Mouse (Mus musculus) midbrain, embryonic 13.5 days (tissue): Measurements from ENCODE around the gene Inhbe. TPM values are rescaled to one million over a fixed set of nuclear protein-coding genes. Genes with fewer than 3 reads are reported as not detected.

Source experiments
- ATAC-seq: fragments of 200-750 bp; cut with Nextera tagmentation; 2 replicates; pipeline ENCODE4 v1.8.0; 2017; ENCODE audit warnings: mild to moderate bottlenecking, moderate TSS enrichment, moderate library complexity
- H3K27ac ChIP-seq: fragments of 300-500 bp; sonication (generic); 2 replicates; pipeline ENCODE4 v1.5.1; 2015; ENCODE audit warnings: inconsistent platforms, mild to moderate bottlenecking, moderate library complexity
- H3K27me3 ChIP-seq: fragments of 300-500 bp; sonication (generic); 2 replicates; pipeline ENCODE4 v1.6.1; 2015; ENCODE audit warnings: mild to moderate bottlenecking, inconsistent platforms
- H3K36me3 ChIP-seq: fragments of 300-500 bp; sonication (generic); 2 replicates; pipeline ENCODE4 v1.6.1; 2015; ENCODE audit warnings: mild to moderate bottlenecking, inconsistent platforms
- H3K4me1 ChIP-seq: fragments of 300-500 bp; sonication (generic); replicated peaks from 2 replicates; pipeline ENCODE4 v1.6.1; 2015; ENCODE audit warnings: inconsistent platforms
- H3K4me2 ChIP-seq: fragments of 300-500 bp; sonication (generic); replicated peaks from 2 replicates; pipeline ENCODE4 v1.6.1; 2015; ENCODE audit warnings: moderate library complexity, mild to moderate bottlenecking, inconsistent platforms
- H3K4me3 ChIP-seq: fragments of 300-500 bp; sonication (generic); replicated peaks from 2 replicates; pipeline ENCODE4 v1.5.1; 2015; ENCODE audit warnings: mild to moderate bottlenecking, inconsistent platforms
- H3K9ac ChIP-seq: fragments of 300-500 bp; sonication (generic); replicated peaks from 2 replicates; pipeline ENCODE4 v1.6.1; 2015; ENCODE audit warnings: mild to moderate bottlenecking, inconsistent platforms
- H3K9me3 ChIP-seq: fragments of 300-500 bp; sonication (generic); 2 replicates; pipeline ENCODE4 v1.6.1; 2016; ENCODE audit warnings: mild to moderate bottlenecking, inconsistent platforms
- WGBS: fragments of 180-500 bp; shearing (Covaris S2); methylation state at CpG from one replicate; pipeline ENCODE4 v1.1.7; 2015; 5-methylcytosine and 5-hydroxymethylcytosine counted together
- polyA plus RNA-seq: library from polyadenylated mRNA; unstranded; fragments of >200 nt; fragmentation: Nextera tagmentation; extraction: Ambion mirVana; gene quantifications from 2 replicates; pipeline ENCODE4 v1.2.1, GENCODE M21; 2015

Inhbe gene
- 0.04 TPM in 1 of 2 replicates, not detected in the other for polyA plus RNA-seq

DNA sequence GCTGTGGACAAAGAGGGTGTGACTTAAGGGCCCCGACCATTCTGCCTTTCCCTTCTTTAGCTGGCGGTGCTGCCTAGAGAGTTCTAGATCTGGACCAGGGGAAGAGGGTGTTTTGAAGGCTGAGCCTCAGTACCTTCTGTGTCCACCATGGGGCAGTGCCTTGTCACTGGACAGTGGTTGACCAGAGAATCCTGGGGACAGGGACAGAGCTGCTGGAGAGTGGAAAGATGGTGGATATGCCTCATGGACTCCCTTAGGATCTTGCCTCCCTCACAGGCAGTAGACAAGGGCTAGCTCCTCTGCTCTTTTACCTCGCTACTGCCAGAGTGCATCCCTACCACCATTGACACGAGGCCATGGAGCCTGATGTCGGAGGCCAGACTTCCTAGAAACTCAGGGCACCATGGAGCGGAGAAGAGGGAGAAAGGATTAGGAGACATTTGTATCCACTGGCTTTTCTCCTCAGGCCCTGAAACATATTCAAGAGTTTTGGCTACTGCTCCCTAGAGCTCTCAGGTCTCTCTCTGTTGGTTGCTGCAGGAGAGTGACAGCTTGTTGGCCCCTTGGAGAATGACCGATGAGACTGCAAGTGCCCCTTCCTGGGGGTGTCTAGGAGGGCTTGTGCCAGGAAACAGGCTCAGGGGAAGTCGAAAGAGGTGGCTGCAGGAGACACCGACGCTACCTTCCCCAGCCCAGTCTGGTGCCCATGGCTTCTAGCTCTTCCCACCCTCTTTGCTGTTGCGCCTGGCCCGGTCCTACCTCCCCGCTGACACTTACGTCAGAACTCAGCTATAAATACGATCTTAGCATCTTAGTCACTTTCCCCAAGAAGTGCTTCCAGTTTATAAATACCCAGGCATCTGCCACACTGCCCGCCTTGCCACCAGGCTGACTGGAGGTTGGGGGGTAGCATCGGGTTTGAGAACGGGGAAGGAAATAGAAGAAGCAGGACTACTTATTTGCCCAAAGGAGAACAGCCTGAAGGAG, at the start of gene Inhbe:
TSS of gene Inhbe (minus strand) at position 503 of the 987 bp plus-strand sequence.
- Histone ChIP-seq H3K27me3 (peaks cover 8% of the 10 kb centered on the region), H3K36me3 (no peaks in the 10 kb centered on the region), H3K4me2 (no peak within 1 kb of the TSS), H3K27ac (no peak within 1 kb of the TSS), H3K9ac (no peak within 1 kb of the TSS), H3K4me3 (no peak within 1 kb of the TSS), H3K4me1 (peaks cover 7% of the 10 kb centered on the region), H3K9me3 (no peaks in the 10 kb centered on the region)
- no peak for ATAC-seq
- WGBS = 86% methylated on average over 18 of the region's 18 CpGs

- no peak overlapping the region for H3K4me3 ChIP-seq
- H3K4me1 ChIP-seq = no peaks in the 10 kb centered on the region
- H3K9ac ChIP-seq = no peak overlapping the region
- H3K27me3 ChIP-seq = no peaks in the 10 kb centered on the region
- peaks cover 12% of the 10 kb centered on the region for H3K36me3 ChIP-seq
- ATAC-seq = no peak
- no peaks in the 10 kb centered on the region for H3K9me3 ChIP-seq
- no peak overlapping the region for H3K4me2 ChIP-seq
- no peak overlapping the region for H3K27ac ChIP-seq
- WGBS = 85% methylated on average over 6 of the region's 6 CpGs
These were observed 37.6 kb upstream of the Inhbe start for GRCm38 (mm10) chr10:127391774-127392173.

GRCm38 (mm10) chr10:127381743-127382134, 27.5 kb upstream of the Inhbe start:
- Histone ChIP-seq H3K36me3 (0 out of 2 replicates have a peak, but pooled peaks cover 3% of the 10 kb centered on the region), H3K4me1 (peaks cover 28% of the 10 kb centered on the region), H3K4me3 (peak overlapping the region; percentile 72), H3K9me3 (no peaks in the 10 kb centered on the region), H3K27me3 (0 out of 2 replicates have a peak, but pooled peaks cover 3% of the 10 kb centered on the region), H3K4me2 (peak overlapping the region; percentile 68), H3K9ac (peak overlapping the region; percentile 82; the same call in 1 of the 2 replicates), H3K27ac (no peak overlapping the region; the same call in 1 of the 2 replicates)
- WGBS = 51% methylated on average over 2 of the region's 2 CpGs
- ATAC-seq = no peak

DNA sequence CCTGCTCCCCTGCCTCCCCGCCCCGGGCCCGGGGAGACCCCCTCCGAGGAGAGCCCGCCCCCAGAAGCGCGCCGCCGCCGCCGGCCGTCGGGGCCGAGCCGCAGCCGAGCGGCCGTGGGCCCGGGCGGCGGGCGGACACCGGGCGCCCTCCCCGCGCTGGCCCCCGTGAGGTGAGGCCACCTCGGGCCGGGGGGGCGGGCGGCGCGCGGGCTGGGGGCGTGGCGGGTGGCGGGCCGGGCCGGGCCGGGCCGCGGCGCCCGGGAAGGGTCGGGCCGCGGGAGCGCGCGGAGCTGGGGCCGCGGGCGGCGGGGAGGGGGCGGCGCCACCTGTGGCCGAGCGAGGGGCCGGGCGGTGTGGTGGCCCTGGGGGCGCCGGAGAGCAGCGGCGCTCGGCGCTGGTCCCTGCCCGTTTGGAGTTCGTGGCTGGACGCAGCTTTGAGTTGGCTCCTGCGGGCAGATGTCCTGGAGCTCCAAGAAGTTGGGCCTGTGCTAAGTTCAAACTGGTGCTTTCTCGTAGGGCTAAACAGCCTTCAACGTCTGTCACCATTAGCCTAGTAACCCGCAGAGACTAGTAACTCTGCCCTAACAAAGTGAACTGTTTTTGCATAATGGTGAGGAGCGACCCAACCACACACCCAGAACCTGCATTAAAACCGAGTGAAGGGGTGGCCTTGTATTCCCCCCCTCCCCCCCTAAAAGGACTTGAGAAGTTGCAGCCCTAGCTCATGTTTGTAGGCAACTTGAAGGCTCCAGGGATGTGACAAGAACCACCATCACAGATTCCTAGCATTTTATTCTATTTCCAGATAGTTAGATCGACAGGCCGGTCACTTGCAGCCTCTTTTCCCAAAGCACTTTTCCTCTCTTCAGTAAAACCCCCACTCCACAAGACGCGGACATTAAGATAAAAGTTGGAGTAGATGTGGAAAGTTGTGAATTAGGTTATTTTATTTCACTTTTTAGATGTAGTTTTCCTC, 26.8 kb upstream of the Inhbe start:
- Histone ChIP-seq H3K4me2 (peak overlapping the region; percentile 68), H3K4me1 (peaks cover 28% of the 10 kb centered on the region), H3K9me3 (no peaks in the 10 kb centered on the region), H3K4me3 (peak overlapping the region; percentile 72), H3K27me3 (0 out of 2 replicates have a peak, but pooled peaks cover 3% of the 10 kb centered on the region), H3K27ac (peak overlapping the region; percentile 94), H3K36me3 (0 out of 2 replicates have a peak, but pooled peaks cover 3% of the 10 kb centered on the region), H3K9ac (peak overlapping the region; percentile 82)
- WGBS = 1% methylated on average over 52 of the region's 79 CpGs
- ATAC-seq = peak; percentile 68

GRCm38 (mm10) chr10:127380251-127380691, 26.1 kb upstream of the Inhbe start, which contains the start of gene R3hdm2:
R3hdm2 (plus strand) TSS chr10:127380327.
- under 1% methylated on average over 48 of the region's 53 CpGs for WGBS
- Histone ChIP-seq H3K4me1 (peaks cover 26% of the 10 kb centered on the region), H3K27ac (peak within 1 kb of the TSS; percentile 94), H3K4me2 (peak within 1 kb of the TSS; percentile 68), H3K4me3 (peak within 1 kb of the TSS; percentile 72), H3K9ac (peak within 1 kb of the TSS; percentile 82), H3K36me3 (0 out of 2 replicates have a peak, but pooled peaks cover 3% of the 10 kb centered on the region), H3K9me3 (no peaks in the 10 kb centered on the region), H3K27me3 (0 out of 2 replicates have a peak, but pooled peaks cover 3% of the 10 kb centered on the region)
- peak; percentile 96 for ATAC-seq

DNA sequence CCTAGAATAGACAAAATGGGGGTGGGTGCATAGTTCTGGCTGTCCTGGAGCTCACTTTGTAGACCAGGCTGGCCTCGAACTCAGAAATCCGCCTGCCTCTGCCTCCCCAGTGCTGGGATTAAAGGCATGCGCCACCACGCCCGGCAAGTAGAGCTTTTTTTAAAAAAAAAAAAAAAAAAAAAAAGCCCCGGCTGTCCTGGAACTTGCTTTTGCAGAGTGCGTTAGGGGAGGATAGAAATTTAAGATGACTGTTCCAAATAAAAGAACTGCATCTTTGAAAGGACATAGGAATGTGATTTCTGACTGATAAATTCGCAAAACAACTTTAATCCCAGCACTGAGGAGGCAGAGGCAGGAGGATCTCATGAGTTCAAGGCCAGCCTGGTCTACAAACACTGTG, 25.4 kb upstream of the Inhbe start:
- Histone ChIP-seq H3K4me3 (peak overlapping the region; percentile 72), H3K9ac (no peak overlapping the region; the same call in 1 of the 2 replicates), H3K27ac (peak overlapping the region; percentile 94), H3K36me3 (0 out of 2 replicates have a peak, but pooled peaks cover 3% of the 10 kb centered on the region), H3K9me3 (no peaks in the 10 kb centered on the region), H3K4me1 (peaks cover 26% of the 10 kb centered on the region), H3K4me2 (peak overlapping the region; percentile 68), H3K27me3 (0 out of 2 replicates have a peak, but pooled peaks cover 3% of the 10 kb centered on the region)
- 81% methylated on average over 8 of the region's 8 CpGs for WGBS
- no peak for ATAC-seq

GRCm38 (mm10) chr10:127377700-127378099, 23.5 kb upstream of the Inhbe start:
- ATAC-seq = no peak
- 78% methylated on average over 3 of the region's 3 CpGs for WGBS

DNA sequence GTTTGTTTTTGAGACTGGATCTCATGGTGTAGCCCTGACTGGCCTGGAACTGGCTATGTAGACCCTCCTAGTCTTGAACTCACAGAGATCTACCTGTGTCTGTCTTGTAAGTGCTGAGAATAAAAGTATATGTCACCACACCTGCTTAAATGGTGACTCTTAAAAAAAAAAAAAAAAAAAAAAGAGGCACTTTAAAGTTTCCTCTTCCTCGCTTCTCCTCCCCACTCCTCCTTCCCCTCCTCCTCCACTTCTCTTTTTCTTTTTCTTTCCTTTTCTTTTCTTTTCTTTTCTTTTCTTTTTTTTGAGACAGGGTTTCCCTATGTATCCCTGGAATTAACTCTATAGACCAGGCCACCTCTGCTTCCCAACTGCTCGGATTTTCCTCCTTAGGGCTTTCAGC, 16.8 kb upstream of the Inhbe start:
- H3K27ac ChIP-seq = no peak overlapping the region
- H3K4me1 ChIP-seq = 0 out of 2 replicates have a peak, but pooled peaks cover 5% of the 10 kb centered on the region
- H3K9ac ChIP-seq = no peak overlapping the region
- H3K36me3 ChIP-seq = no peaks in the 10 kb centered on the region
- 65% methylated on average over 2 of the region's 2 CpGs for WGBS
- H3K4me2 ChIP-seq = no peak overlapping the region
- H3K4me3 ChIP-seq = no peak overlapping the region
- no peaks in the 10 kb centered on the region for H3K9me3 ChIP-seq
- no peak for ATAC-seq
- no peaks in the 10 kb centered on the region for H3K27me3 ChIP-seq

More at GRCm38 (mm10) chr10:127377700-127378099, 23.5 kb upstream of the Inhbe start:
- no peaks in the 10 kb centered on the region for H3K36me3 ChIP-seq
- H3K9ac ChIP-seq = no peak overlapping the region
- 0 out of 2 replicates have a peak, but pooled peaks cover 3% of the 10 kb centered on the region for H3K27me3 ChIP-seq
- no peak overlapping the region for H3K27ac ChIP-seq
- H3K4me3 ChIP-seq = no peak overlapping the region
- no peak overlapping the region for H3K4me2 ChIP-seq
- H3K9me3 ChIP-seq = no peaks in the 10 kb centered on the region
- H3K4me1 ChIP-seq = peaks cover 18% of the 10 kb centered on the region

GRCm38 (mm10) chr10:127369834-127370820, 15.9 kb upstream of the Inhbe start, which contains the start of gene Inhbc:
Inhbc (minus strand) TSS chr10:127370431.
- Histone ChIP-seq H3K9ac (no peak within 1 kb of the TSS), H3K27ac (no peak within 1 kb of the TSS), H3K4me2 (no peak within 1 kb of the TSS), H3K36me3 (no peaks in the 10 kb centered on the region), H3K4me1 (0 out of 2 replicates have a peak, but pooled peaks cover 5% of the 10 kb centered on the region), H3K9me3 (no peaks in the 10 kb centered on the region), H3K4me3 (no peak within 1 kb of the TSS), H3K27me3 (no peaks in the 10 kb centered on the region)
- ATAC-seq = no peak
- WGBS = 74% methylated on average over 22 of the region's 22 CpGs

DNA sequence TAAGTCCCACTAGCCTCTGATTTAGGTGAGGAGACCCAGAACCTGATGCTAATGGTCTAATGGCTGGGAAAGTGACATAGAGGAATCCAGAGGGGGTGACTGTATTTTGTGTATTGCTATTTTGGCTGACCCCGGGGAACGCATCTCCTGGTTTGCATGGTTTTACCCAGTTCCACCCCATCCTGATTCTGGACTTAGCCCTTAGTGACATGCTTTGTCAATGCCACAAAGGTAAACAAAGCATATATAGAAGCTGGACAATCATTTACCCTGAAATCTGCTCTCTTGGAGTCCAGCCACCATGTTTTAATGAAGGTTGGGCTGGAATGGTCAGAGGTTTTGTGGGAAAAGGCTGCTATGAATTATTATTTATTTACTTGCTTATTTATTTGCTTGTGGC, 14.1 kb upstream of the Inhbe start:
- H3K9ac ChIP-seq = no peak overlapping the region
- ATAC-seq = no peak
- H3K27me3 ChIP-seq = no peaks in the 10 kb centered on the region
- no peaks in the 10 kb centered on the region for H3K9me3 ChIP-seq
- H3K4me3 ChIP-seq = no peak overlapping the region
- no peak overlapping the region for H3K27ac ChIP-seq
- H3K36me3 ChIP-seq = no peaks in the 10 kb centered on the region
- H3K4me1 ChIP-seq = 0 out of 2 replicates have a peak, but pooled peaks cover 5% of the 10 kb centered on the region
- no peak overlapping the region for H3K4me2 ChIP-seq
- whole genome bisulfite sequencing = 80% methylated on average over 2 of the region's 2 CpGs
